Mouse (Mus musculus) c-Kit-positive CD71-negative TER-119-negative erythroid progenitor cells, embryonic 14.5 days (primary cell): ENCODE measurements at regions not wholly inside any gene's neighbourhood (a gene's known extent, or its start where the extent isn't known, plus 50 kb on each side); places are given as distances from the start of the nearest gene placed in this dataset.

Source experiments
- DNase-seq: peaks from one replicate; pipeline ENCODE4 v3.0.0-alpha.2; 2013; ENCODE audit warnings: low read depth

GRCm38 (mm10) chr15:59836631-59837030 lies 179.8 kb downstream of the 4933412E24Rik start:
- no peak for DNase-seq

DNA sequence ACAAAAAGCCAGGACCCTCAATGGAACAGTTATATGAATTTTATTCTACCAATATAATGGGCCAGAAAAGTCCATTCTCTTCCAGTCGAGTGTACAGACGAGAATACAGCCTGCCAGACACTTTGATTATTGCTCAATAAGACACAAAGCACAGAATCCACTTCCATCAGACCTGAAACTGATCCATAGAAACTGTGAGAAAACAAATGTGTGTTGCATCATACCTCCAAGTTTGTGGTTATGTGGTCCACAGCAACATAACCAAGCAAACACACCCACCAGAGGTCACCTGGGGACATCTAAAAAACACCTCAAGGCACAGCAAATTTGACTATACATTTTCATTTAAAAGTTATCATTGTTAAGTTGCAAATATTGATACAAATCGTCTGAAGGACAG lies 183.2 kb downstream of the 4933412E24Rik start:
- DNase-seq = no peak

GRCm38 (mm10) chr15:59831481-59831880 lies 184.9 kb downstream of the 4933412E24Rik start:
- DNase-seq = no peak

GRCm38 (mm10) chr15:59830553-59831462 lies 185.6 kb downstream of the 4933412E24Rik start:
- no peak for DNase-seq

DNA sequence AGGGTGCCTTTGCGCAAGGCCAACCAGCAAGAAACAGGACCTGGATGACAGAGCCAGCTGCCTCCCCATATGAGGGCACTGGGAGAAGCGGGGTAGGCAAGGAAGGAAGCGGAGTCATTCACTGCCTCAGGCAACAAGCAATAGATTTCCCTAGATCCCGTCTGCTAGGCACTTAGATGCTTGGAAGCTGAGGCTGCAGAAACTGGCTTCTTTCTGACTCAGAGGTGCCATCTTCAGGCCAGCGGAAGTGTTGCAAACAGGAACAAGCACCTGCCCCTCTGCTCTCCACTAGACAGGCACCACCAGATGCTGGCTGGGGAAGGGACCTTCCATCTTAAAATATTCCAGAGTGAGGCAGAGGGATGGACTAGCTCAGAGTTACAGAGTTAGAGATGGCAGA lies 188.0 kb downstream of the 4933412E24Rik start:
- peak; percentile 46 for DNase-seq

- no peak for DNase-seq
Observed at GRCm38 (mm10) chr15:59826164-59826950, 190.1 kb downstream of the 4933412E24Rik start.

GRCm38 (mm10) chr15:59823921-59824320 lies 192.5 kb downstream of the 4933412E24Rik start:
- no peak for DNase-seq

- no peak for DNase-seq
Observed at GRCm38 (mm10) chr15:59822995-59823681, 193.3 kb downstream of the 4933412E24Rik start.

DNA sequence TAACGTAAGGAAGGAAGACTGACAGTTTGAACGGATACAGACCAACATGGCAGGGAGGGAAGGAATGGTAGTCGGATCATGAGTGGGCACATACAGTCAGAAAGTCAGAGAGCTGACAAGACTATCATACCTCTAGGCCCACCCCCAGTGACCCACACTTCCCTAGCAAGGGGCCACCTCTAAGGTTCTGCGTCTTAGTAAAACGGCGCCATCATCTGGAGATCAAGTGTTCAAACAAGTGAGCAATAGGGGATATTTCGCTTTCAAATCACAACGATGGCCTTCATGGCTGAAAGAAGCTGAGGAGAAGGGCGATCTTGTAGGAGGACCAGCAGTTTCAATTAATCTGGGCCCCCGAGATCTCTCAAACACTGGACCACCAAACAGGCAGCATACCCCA lies 196.1 kb downstream of the 4933412E24Rik start:
- no peak for DNase-seq

- no peak for DNase-seq
Observed at GRCm38 (mm10) chr15:59816031-59816430, 200.4 kb downstream of the 4933412E24Rik start.

GRCm38 (mm10) chr15:59811566-59811965 lies 204.8 kb downstream of the 4933412E24Rik start:
- DNase-seq = no peak

DNA sequence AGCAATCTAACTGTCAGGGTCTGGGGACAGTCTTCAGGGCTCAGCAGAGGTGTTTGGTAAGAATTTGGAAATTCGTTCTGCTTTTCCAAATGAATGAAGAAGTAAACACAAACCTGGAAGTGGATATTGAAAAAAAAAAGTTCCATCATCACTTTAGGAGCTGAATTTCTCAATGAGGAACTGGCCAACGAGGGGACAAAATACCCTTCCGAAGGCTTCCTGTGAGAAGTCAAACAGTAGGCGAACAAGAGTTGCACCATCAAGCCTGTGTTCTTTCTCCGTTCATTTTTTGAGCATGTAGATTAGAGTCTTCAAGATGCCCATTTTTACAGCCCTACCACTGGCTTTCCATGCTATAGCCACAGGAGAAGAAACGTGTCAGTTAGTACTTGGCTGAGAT lies 207.1 kb downstream of the 4933412E24Rik start:
- no peak for DNase-seq

DNA sequence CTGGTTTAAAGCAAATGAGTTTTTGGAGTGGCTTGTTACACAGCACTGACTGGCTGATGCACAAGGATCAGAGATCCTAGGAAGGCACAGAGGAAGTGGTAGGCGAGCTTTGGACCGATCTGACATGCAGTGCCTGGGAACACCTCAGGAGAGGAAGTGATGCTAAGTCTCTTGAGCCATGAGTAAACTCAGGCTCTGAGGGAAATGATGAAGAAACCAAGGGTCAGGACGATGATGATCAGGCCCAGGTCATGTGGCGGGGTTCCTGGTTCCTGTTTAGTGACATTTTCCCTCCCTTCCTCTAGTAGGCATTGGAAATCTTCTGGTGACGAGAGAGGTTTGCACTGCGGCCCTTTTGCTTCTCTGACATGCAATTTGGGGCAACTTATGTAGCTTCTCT lies 208.7 kb downstream of the 4933412E24Rik start:
- no peak for DNase-seq

DNA sequence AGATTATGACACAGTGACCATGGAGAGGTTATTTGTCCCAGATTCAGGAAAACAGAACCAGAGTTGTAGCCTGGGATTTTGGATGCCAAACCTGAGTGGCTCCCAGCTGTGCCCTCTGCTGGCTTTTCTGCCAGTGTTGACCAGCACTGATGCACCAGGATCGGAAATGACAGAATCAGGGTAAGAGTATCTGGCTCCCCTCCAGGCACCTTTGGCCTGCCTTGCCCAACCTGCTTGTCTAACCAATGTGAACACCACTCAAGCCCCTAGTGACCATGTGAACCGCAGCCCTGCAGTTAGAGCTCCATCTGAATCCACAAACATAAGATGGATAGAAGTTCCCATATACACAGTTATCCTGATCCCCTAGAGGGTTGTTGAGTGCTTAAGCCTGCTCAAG lies 210.6 kb downstream of the 4933412E24Rik start:
- no peak for DNase-seq

DNA sequence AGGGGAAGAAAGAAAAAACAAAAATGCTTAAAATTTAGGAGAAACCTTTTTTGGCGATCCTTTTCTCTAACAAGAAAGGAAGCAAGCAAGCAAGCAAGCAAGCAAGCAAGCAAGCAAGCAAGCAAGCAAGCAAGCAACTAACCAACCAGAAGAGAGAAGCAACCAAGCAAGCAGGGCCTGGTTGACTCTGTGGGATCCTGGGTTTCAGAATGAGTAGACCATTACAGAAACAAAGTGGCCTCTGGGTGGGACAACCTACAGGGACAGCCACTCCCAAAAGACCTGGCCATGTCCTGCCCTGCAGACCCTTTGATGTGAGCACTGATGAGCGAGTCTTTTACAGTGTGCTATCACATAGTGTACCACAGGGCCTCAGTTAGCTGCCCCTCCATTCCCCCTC lies 211.6 kb downstream of the 4933412E24Rik start:
- DNase-seq = no peak

- no peak for DNase-seq
Observed at GRCm38 (mm10) chr15:59804394-59804793, 212.0 kb downstream of the 4933412E24Rik start.

DNA sequence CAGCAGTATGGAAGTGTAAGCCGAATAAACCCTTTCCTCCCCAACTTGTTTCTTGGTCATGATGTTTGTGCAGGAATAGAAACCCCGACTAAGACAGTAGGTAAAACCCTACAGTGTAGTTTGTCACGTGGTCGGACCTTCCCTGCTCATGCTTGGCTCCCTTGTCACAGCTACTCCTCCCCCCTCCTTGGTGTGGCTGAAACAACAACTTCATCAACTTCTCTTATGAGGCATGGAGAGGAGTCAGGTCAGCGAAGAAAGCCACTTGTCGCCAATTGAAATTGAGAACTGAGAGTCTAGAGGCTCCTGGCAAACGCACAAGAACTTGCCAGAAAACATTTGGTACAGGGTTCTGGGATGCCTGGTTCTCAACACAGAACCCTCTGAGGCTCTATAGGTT lies 214.1 kb downstream of the 4933412E24Rik start:
- DNase-seq = no peak

GRCm38 (mm10) chr15:59799124-59799815 lies 217.1 kb downstream of the 4933412E24Rik start:
- no peak for DNase-seq

- no peak for DNase-seq
Observed at GRCm38 (mm10) chr15:59798486-59798885, 217.9 kb downstream of the 4933412E24Rik start.

GRCm38 (mm10) chr15:59795717-59796116 lies 220.7 kb downstream of the 4933412E24Rik start:
- peak; percentile 53 for DNase-seq

GRCm38 (mm10) chr15:59794871-59795270 lies 221.5 kb downstream of the 4933412E24Rik start:
- DNase-seq = no peak
